Mouse (Mus musculus): ENCODE measurements around the gene Nfxl1.

The Nfxl1 gene

GRCm38 (mm10) chr5:72498271-72498670 lies 61.2 kb downstream of the Nfxl1 start:
- DNase-seq: peak; percentile 51

DNA sequence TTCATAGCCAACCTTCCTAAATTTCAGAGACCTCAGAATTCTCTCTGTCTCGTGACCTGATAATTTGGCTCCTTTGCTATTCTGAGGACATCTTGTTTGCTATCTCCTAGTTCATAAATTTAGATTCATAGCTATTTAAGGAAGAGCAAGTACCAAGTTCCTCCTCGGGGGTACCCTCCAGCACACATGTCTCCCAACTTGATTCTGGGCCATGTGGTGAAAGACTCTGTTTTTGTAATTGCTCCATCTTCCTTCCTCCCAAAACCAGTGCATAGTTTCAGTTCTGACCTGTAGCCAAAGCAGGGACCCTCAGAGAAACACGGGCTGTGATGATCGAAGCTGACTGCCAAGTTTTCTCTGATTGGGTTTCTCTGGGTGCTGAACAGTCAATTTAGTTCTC lies 62.7 kb downstream of the Nfxl1 start:
- no peak for DNase-seq

DNA sequence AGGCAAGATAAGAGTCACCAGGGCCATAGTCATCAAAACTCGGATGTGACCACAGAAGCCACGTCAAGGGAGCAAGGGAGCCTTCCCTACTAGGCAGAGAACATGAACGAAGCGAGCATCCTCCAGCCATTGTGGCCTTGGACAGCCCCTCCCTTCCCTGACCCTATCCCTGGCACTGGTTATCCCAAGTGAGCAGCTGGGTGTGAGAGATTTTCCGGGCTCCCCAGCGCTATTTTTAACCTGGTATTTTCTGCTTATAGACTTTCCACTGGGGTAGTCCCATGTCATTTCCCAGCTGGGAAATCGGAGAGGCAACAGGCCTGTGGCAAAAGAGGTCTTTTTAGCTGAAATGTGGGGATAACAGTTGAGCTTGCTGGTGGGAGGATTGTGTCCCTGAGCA lies 65.6 kb downstream of the Nfxl1 start:
- DNase-seq: no peak

DNA sequence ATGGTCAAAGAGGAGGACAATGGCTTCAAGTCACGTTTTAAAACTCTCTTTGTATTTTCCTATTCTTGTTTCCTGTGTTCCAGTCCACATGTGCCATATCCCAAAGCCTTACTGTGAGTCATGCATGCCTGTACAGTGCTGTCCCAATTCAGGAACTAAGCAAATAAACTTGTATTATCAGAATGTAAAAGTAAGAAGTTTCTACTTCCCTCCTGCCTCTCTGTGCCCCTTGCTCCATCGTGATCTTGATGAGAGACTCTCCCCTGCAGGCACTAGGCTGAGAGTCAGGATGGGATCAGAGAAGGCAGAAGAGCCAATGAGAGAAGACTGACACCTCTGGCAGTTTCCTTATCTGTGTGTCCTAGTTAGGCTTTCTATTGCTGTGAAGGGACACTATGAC lies 68.3 kb downstream of the Nfxl1 start:
- no peak for DNase-seq

DNA sequence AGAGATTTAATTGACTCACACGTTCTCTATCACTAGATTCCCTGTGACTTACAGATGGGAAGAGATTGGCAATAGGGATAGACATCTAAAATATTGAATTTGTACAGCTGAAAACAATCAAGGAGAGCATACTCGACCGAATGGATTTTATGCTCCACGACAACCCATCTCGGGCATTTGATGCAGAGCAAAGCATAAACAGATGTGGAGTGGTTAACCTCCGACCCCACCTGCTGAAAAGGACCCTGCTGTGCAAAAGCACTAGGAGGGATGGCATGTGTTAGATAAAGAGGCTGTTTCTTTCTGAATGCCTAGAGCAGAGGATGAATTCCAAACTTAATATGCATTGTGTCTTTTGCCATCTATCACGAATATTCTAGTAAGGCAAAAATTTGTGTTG lies 79.0 kb downstream of the Nfxl1 start:
- no peak for DNase-seq

DNA sequence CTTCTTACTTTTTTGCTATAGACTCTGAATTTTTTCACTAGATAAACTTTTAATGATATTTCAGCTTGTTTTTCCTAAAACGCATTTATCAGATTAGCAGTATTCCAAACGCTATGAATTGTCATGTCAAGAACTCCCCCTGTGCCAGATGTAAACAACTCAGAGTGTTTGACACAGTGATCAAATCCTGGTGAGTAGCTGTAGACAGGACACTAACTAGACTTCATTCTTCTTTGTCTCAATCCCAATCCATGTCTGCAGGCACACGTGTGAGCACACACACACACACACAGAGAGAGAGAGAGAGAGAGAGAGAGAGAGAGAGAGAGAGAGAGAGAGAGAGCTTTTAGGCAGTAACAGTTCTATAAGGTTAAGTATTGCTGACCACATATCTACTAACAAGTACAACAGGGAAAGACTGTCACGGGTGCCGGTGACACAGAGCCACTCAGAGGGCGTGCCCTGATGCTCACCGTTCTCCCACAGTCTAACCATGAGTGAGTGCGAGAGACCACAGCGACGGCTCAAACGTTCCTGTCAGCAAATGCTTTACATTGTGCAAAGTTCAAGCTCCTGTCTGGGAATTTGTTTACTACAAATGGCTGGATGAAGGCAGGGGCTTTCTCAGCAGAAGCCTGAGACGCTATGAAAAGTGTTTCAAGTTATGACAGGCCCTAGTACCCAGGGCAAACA lies 87.0 kb downstream of the Nfxl1 start:
- DNase-seq: no peak

DNA sequence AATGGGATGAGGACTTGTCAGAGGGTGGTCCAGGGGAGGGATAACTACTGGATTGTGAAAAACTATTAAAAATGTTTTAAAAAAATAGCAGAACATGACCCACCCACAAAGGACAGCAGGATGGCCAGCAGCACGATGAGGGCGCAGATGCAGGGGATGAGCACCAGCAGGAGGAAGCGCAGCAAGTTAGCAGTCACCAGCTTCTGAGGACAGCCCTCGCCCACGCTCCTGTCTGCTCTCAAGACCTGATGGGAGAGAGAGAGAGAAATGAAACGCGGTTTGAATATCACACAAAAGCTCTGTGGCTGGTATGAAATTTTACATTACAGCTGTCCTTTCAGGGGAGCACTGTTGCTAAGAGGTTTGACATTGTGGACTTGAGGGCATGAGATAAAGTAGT lies 87.7 kb downstream of the Nfxl1 start:
- no peak for DNase-seq

DNA sequence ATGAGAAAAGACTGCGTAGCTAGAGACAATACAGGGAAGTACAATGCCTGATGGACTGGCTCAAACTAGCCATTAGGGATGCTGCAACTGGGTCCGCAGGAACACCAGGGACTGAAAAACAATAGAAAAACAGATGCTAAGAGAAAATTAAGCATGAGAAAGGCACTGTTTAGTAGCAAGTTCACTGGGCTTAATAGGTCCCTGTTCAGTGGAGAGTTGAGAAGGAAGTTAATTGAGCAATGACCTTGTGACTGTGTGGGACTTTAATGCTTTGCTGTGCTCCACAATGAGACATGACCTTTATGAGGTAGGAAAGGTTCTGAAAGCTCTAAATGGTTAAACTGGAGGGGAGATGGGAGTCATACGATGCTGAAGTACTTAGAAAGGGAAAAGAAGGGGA lies 94.6 kb downstream of the Nfxl1 start:
- no peak for DNase-seq
